Mouse (Mus musculus) lung, adult 2 months (tissue): ENCODE measurements around the gene Cdc42ep4.

Source experiments
- CTCF ChIP-seq: fragments of 200-500 bp; IDR thresholded peaks from 2 replicates; pipeline ENCODE4 v1.5.1; 2011; ENCODE audit warnings: mild to moderate bottlenecking, low read length, control low read depth; ENCODE audit not compliant: insufficient read depth
- POLR2A ChIP-seq: fragments of 200-500 bp; IDR thresholded peaks from 2 replicates; pipeline ENCODE4 v1.6.1; 2011; ENCODE audit warnings: low read depth, mild to moderate bottlenecking, control low read depth, low read length, borderline replicate concordance; ENCODE audit errors: extremely low read depth

DNA sequence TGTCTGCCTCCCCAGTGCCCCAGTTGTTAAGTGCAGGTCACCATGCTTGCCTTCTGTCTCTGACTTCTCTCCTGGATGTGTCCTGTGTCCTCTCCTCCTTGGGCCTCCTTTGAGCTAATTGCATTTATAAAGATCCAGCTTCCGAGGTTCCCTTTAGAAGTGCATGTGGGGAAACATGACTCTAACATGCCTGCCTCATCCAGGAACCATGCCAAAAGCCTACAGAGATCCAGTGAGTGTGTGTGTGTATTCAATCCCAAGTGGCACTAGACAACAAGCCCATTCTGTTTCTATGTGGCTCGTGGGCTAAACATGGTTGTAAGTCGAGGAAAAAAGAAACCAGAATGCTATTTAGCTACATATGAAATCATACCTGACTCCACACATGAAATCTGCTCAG lies 16.7 kb upstream of the Cdc42ep4 start:
- no peak for TF ChIP-seq CTCF
- TF ChIP-seq POLR2A: no peak
